Mouse (Mus musculus) liver, postnatal 0 days (tissue): Measurements from ENCODE around the gene Doc2g.

Source experiments
- CTCF ChIP-seq: sonication (generic); IDR thresholded peaks from 2 replicates; pipeline ENCODE4 v1.5.1; 2016; ENCODE audit warnings: antibody characterized with exemption, low read depth
- EP300 ChIP-seq: IDR thresholded peaks from 2 replicates; pipeline ENCODE4 v1.6.1; 2016; ENCODE audit warnings: antibody characterized with exemption, low read depth, mild to moderate bottlenecking

- TF ChIP-seq CTCF (no peak), EP300 (no peak)
These were observed 8.0 kb downstream of the Doc2g start for GRCm38 (mm10) chr19:4011086-4011485.
